Mouse (Mus musculus) hindbrain, embryonic 16.5 days (tissue): Measurements from ENCODE around the gene Nfya. TPM values are rescaled to one million over a fixed set of nuclear protein-coding genes. Genes with fewer than 3 reads are reported as not detected.

Source experiments
- ATAC-seq: fragments of 200-750 bp; cut with Nextera tagmentation; 2 replicates; pipeline ENCODE4 v1.8.0; 2017; ENCODE audit warnings: moderate TSS enrichment, moderate library complexity
- H3K27ac ChIP-seq: fragments of 300-500 bp; sonication (generic); 2 replicates; pipeline ENCODE4 v1.5.1; 2014; ENCODE audit warnings: low read depth, mild to moderate bottlenecking, control low read depth, low read length, moderate library complexity
- H3K27me3 ChIP-seq: fragments of 300-500 bp; sonication (generic); replicated peaks from 2 replicates; pipeline ENCODE4 v1.6.1; 2014; ENCODE audit warnings: low read length; ENCODE audit not compliant: control insufficient read depth, insufficient read depth
- H3K36me3 ChIP-seq: fragments of 300-500 bp; sonication (generic); 2 replicates; pipeline ENCODE4 v1.6.1; 2014; ENCODE audit warnings: mild to moderate bottlenecking, low read length, moderate library complexity, mixed read lengths; ENCODE audit not compliant: control insufficient read depth, insufficient read depth
- H3K4me1 ChIP-seq: fragments of 300-500 bp; sonication (generic); 2 replicates; pipeline ENCODE4 v1.6.1; 2014; ENCODE audit warnings: low read depth, low read length; ENCODE audit not compliant: control insufficient read depth, insufficient read depth
- H3K4me2 ChIP-seq: fragments of 300-500 bp; sonication (generic); 2 replicates; pipeline ENCODE4 v1.6.1; 2014; ENCODE audit warnings: mild to moderate bottlenecking, low read length, control low read depth, moderate library complexity
- H3K4me3 ChIP-seq: fragments of 300-500 bp; sonication (generic); 2 replicates; pipeline ENCODE4 v1.5.1; 2014; ENCODE audit warnings: mild to moderate bottlenecking, low read length, control low read depth, moderate library complexity
- H3K9ac ChIP-seq: fragments of 300-500 bp; sonication (generic); 2 replicates; pipeline ENCODE4 v1.6.1; 2014; ENCODE audit warnings: low read depth, mild to moderate bottlenecking, control low read depth, low read length, moderate library complexity
- H3K9me3 ChIP-seq: fragments of 300-500 bp; sonication (generic); 2 replicates; pipeline ENCODE4 v1.6.1; 2014; ENCODE audit warnings: mild to moderate bottlenecking, low read length, moderate library complexity; ENCODE audit not compliant: control insufficient read depth
- WGBS: fragments of 180-500 bp; shearing (Covaris S2); extraction: QIAGEN DNeasy Blood & Tissue Kit; methylation state at CpG from one replicate; pipeline ENCODE4 v1.1.7; 2014; 5-methylcytosine and 5-hydroxymethylcytosine counted together
- polyA plus RNA-seq: library from polyadenylated mRNA; unstranded; fragments of >200 nt; fragmentation: Nextera tagmentation; extraction: Ambion mirVana; gene quantifications from 2 replicates; pipeline ENCODE4 v1.2.1, GENCODE M21; 2015

The Nfya gene
- polyA plus RNA-seq, 1 experiment from 2014 or later = 8.9 TPM

- Histone ChIP-seq H3K4me2 (no peak overlapping the region), H3K9ac (no peak overlapping the region), H3K27me3 (no peaks in the 10 kb centered on the region), H3K27ac (no peak overlapping the region), H3K4me3 (no peak overlapping the region), H3K36me3 (no peaks in the 10 kb centered on the region), H3K9me3 (no peaks in the 10 kb centered on the region), H3K4me1 (no peaks in the 10 kb centered on the region)
- WGBS = 88% methylated on average over 4 of the region's 4 CpGs
- no peak for ATAC-seq
These were observed 63.9 kb downstream of the Nfya start for GRCm38 (mm10) chr17:48345824-48346223.

GRCm38 (mm10) chr17:48343065-48343464 is 66.6 kb downstream of the Nfya start:
- Histone ChIP-seq H3K36me3 (no peaks in the 10 kb centered on the region), H3K9ac (no peak overlapping the region), H3K27me3 (no peaks in the 10 kb centered on the region), H3K4me3 (no peak overlapping the region), H3K27ac (no peak overlapping the region), H3K4me2 (no peak overlapping the region), H3K9me3 (no peaks in the 10 kb centered on the region), H3K4me1 (no peaks in the 10 kb centered on the region)
- 90% methylated on average over 2 of the region's 2 CpGs for WGBS
- no peak for ATAC-seq

GRCm38 (mm10) chr17:48341947-48342346 is 67.8 kb downstream of the Nfya start:
- no peaks in the 10 kb centered on the region for H3K27me3 ChIP-seq
- 75% methylated on average over 3 of the region's 3 CpGs for WGBS
- ATAC-seq = no peak

GRCm38 (mm10) chr17:48340267-48340666 is 69.4 kb downstream of the Nfya start:
- Histone ChIP-seq H3K4me3 (no peak overlapping the region), H3K9me3 (no peaks in the 10 kb centered on the region), H3K4me2 (no peak overlapping the region), H3K9ac (no peak overlapping the region), H3K27me3 (no peaks in the 10 kb centered on the region), H3K27ac (no peak overlapping the region), H3K4me1 (no peaks in the 10 kb centered on the region), H3K36me3 (no peaks in the 10 kb centered on the region)
- WGBS = 89% methylated on average over 1 of the region's 1 CpGs
- no peak for ATAC-seq

More at GRCm38 (mm10) chr17:48341947-48342346, 67.8 kb downstream of the Nfya start:
- Histone ChIP-seq H3K36me3 (no peaks in the 10 kb centered on the region), H3K4me3 (no peak overlapping the region), H3K4me2 (no peak overlapping the region), H3K4me1 (no peaks in the 10 kb centered on the region), H3K9me3 (no peaks in the 10 kb centered on the region), H3K27ac (no peak overlapping the region), H3K9ac (no peak overlapping the region)

Other genes starting within 250 kb of the Nfya start
- gene A530064D06Rik, start 242.6 kb downstream of the Nfya start, polyA plus RNA-seq = 0.14 TPM in 1 of 2 replicates, not detected in the other
- not detected in 2 replicates for gene Trem1, start 177.1 kb downstream of the Nfya start, polyA plus RNA-seq
- not detected in 2 replicates for gene Trem3, start 162.1 kb downstream of the Nfya start, polyA plus RNA-seq
- gene Treml4, start 145.6 kb downstream of the Nfya start, polyA plus RNA-seq = 0.17 and 0.59 TPM in 2 replicates
- 0.27 TPM in 1 of 2 replicates, not detected in the other for gene Treml2, start 110.4 kb downstream of the Nfya start, polyA plus RNA-seq
- gene B430306N03Rik, start 93.8 kb downstream of the Nfya start, polyA plus RNA-seq = 0.06 and 0.14 TPM in 2 replicates
- gene Trem2, start 63.5 kb downstream of the Nfya start, polyA plus RNA-seq = 4.5 and 6.7 TPM in 2 replicates
- gene Treml1, start 50.0 kb downstream of the Nfya start, polyA plus RNA-seq = 0.49 and 0.76 TPM in 2 replicates
- 33.2 and 34.3 TPM in 2 replicates for gene Oard1, start 108 bp upstream of the Nfya start, polyA plus RNA-seq
- gene Apobec2, start 23.0 kb upstream of the Nfya start, polyA plus RNA-seq = 0.88 and 4.2 TPM in 2 replicates
- 0.93 and 1.6 TPM in 2 replicates for gene Tspo2, start 41.6 kb upstream of the Nfya start, polyA plus RNA-seq
- 0.15 and 0.39 TPM in 2 replicates for gene Unc5cl, start 45.0 kb upstream of the Nfya start, polyA plus RNA-seq